Comparison of ENCODE assay signal across 27 mouse cellular contexts in genomic region chr4:57942892-57943291, GRCm38 (mm10). TPM values are rescaled to one million over a fixed set of nuclear protein-coding genes. Genes with fewer than 3 reads are reported as not detected.
A peak's percentile ranks its signal among the peaks of the same experiment; 100 is the strongest.
DNase-seq lines count a peak whose midpoint lies in the region; ATAC-seq lines count a peak whose summit lies in the region.
"Had no signal": no experiment of that assay in that cellular context is flagged by ENCODE, and none has a peak within 500 bp of the region (broad histone marks: within the 10 kb centered on the region; RNA-seq: fewer than 3 reads in every experiment).

No protein-coding gene starts in this region.

- H3K27me3 ChIP-seq in midbrain, embryonic 11.5 days (ENCODE audit: control insufficient read depth, insufficient read depth, low read length): no peaks in the 10 kb centered on the region
- H3K27me3 ChIP-seq in midbrain, embryonic 14.5 days (ENCODE audit: control insufficient read depth, insufficient read depth, low read length): no peaks in the 10 kb centered on the region
- H3K27me3 ChIP-seq: embryonic facial prominence, embryonic 13.5 days; embryonic facial prominence, embryonic 15.5 days; forebrain, embryonic 12.5 days; Patski had no signal

- H3K36me3 ChIP-seq in midbrain, embryonic 11.5 days (ENCODE audit: control insufficient read depth, insufficient read depth, low read length): peaks cover 13% of the 10 kb centered on the region; the same call in 1 of the 2 replicates
- H3K36me3 ChIP-seq in midbrain, embryonic 14.5 days (ENCODE audit: control insufficient read depth, insufficient read depth, low read length): peaks cover 46% of the 10 kb centered on the region

- no peak overlapping the region for H3K27ac ChIP-seq in midbrain, embryonic 11.5 days (ENCODE audit: low read depth, low read length)
- H3K27ac ChIP-seq in midbrain, embryonic 14.5 days (replicated peaks; ENCODE audit: low read depth, low read length): no peak overlapping the region
- H3K27ac ChIP-seq: embryonic facial prominence, embryonic 13.5 days; embryonic facial prominence, embryonic 15.5 days; forebrain, embryonic 10.5 days; forebrain, embryonic 12.5 days had no signal

- no peaks in the 10 kb centered on the region for H3K4me1 ChIP-seq in midbrain, embryonic 11.5 days (ENCODE audit: control insufficient read depth, insufficient read depth, low read length)
- no peaks in the 10 kb centered on the region for H3K4me1 ChIP-seq in midbrain, embryonic 14.5 days (ENCODE audit: control insufficient read depth, insufficient read depth, low read length)
- H3K4me1 ChIP-seq: embryonic facial prominence, embryonic 15.5 days; forebrain, embryonic 10.5 days; forebrain, embryonic 12.5 days had no signal

- no peak overlapping the region for H3K4me3 ChIP-seq in midbrain, embryonic 11.5 days (ENCODE audit: low read depth, low read length)
- H3K4me3 ChIP-seq in midbrain, embryonic 14.5 days (replicated peaks; ENCODE audit: low read depth, low read length): no peak overlapping the region
- H3K4me3 ChIP-seq: embryonic facial prominence, embryonic 13.5 days; embryonic facial prominence, embryonic 15.5 days; erythroblast, embryonic 14.5 days; forebrain, embryonic 10.5 days; forebrain, embryonic 12.5 days had no signal

- H3K9me3 ChIP-seq in midbrain, embryonic 11.5 days (ENCODE audit: control insufficient read depth, low read length): no peaks in the 10 kb centered on the region
- no peaks in the 10 kb centered on the region for H3K9me3 ChIP-seq in midbrain, embryonic 14.5 days (ENCODE audit: control insufficient read depth, low read length)
- H3K9me3 ChIP-seq: embryonic facial prominence, embryonic 13.5 days; embryonic facial prominence, embryonic 15.5 days; forebrain, embryonic 10.5 days; forebrain, embryonic 12.5 days had no signal

- no peak overlapping the region for H3K4me2 ChIP-seq in midbrain, embryonic 11.5 days
- no peak overlapping the region for H3K4me2 ChIP-seq in midbrain, embryonic 14.5 days (ENCODE audit: low read length)
- H3K4me2 ChIP-seq: embryonic facial prominence, embryonic 13.5 days; embryonic facial prominence, embryonic 15.5 days; forebrain, embryonic 12.5 days had no signal

- 94% methylated on average over 2 of the region's 2 CpGs for WGBS in midbrain, embryonic 11.5 days
- 94% methylated on average over 2 of the region's 2 CpGs for WGBS in midbrain, embryonic 14.5 days

- H3K9ac ChIP-seq in midbrain, embryonic 11.5 days (ENCODE audit: low read length): no peak overlapping the region
- H3K9ac ChIP-seq in midbrain, embryonic 14.5 days (replicated peaks; ENCODE audit: low read length): no peak overlapping the region
- H3K9ac ChIP-seq: embryonic facial prominence, embryonic 13.5 days; embryonic facial prominence, embryonic 15.5 days; forebrain, embryonic 12.5 days had no signal

- no peak for ATAC-seq in midbrain, embryonic 11.5 days (ENCODE audit: low FRiP score)
- ATAC-seq in midbrain, embryonic 14.5 days (ENCODE audit: low FRiP score, low TSS enrichment): no peak
- ATAC-seq: CD4-positive, CD25-positive, alpha-beta regulatory T cell, adult 4 months; forebrain, embryonic 14.5 days; forebrain, embryonic 16.5 days; Patski had no signal

- DNase-seq in heart, adult 11 months: peak; percentile 40
- no peak for DNase-seq in heart, adult 8-10 months (ENCODE audit: low spot score)
- peak; percentile 81 for DNase-seq in midbrain, embryonic 11.5 days (ENCODE audit: low spot score, missing footprints)
- DNase-seq in midbrain, embryonic 14.5 days: no peak
- DNase-seq in R1 (ENCODE audit: low read depth, low spot score): peak; percentile 38
- no peak for DNase-seq in urinary bladder, postnatal 4 days (ENCODE audit: low spot score in 2 of 2)
- DNase-seq: adrenal gland, adult 2 months; adrenal gland, postnatal 10 days; adrenal gland, postnatal 25 days; B cell, adult 2 months; cerebellum, adult 11 months; cerebellum, adult 18-20 months; cerebellum, adult 8-10 months; cerebellum, adult 9-11 months; cerebellum, postnatal 14 days; cerebellum, postnatal 36 days; embryo, embryonic 11 days had no signal

RNA-seq across cellular contexts. Expression of gene Txn1, which starts 13.3 kb away (rescaled TPM):
- total RNA-seq in heart, adult 8-10 months (2022): 100 to 1,000 TPM; 104 to 107 (median 106) TPM
- polyA plus RNA-seq in midbrain, embryonic 11.5 days (2014; fragmentation: Nextera tagmentation; extraction: Ambion mirVana): 404 and 408 TPM in 2 replicates
- 282 and 334 TPM in 2 replicates for polyA plus RNA-seq in midbrain, embryonic 14.5 days (2014; fragmentation: Nextera tagmentation; extraction: Ambion mirVana)

RNA-seq across cellular contexts. Expression of gene D630039A03Rik, which starts 26.8 kb away (rescaled TPM):
- total RNA-seq in heart, adult 8-10 months (2022): under 1 TPM; 0.09 to 0.25 (median 0.18) TPM
- polyA plus RNA-seq in midbrain, embryonic 11.5 days (2014; fragmentation: Nextera tagmentation; extraction: Ambion mirVana): 0.04 TPM in 1 of 2 replicates, not detected in the other
- polyA plus RNA-seq in midbrain, embryonic 14.5 days (2014; fragmentation: Nextera tagmentation; extraction: Ambion mirVana): 0.09 TPM in 1 of 2 replicates, not detected in the other
- total RNA-seq: common myeloid progenitor, adult 5-6 weeks had no signal
- polyA plus RNA-seq: erythroblast, embryonic 14.5 days; forebrain, embryonic 10.5 days; forebrain, embryonic 12.5 days; forebrain, embryonic 14.5 days; forebrain, embryonic 16.5 days had no signal

Comparison
In these comparisons a context has a peak if more than half of its experiments do, and no peak if none do; other contexts are left out.
1. DNase-seq: peak in heart, adult 11 months (single experiment), midbrain, embryonic 11.5 days (single experiment) and R1 (single experiment); none in heart, adult 8-10 months (single experiment), midbrain, embryonic 14.5 days (single experiment) and urinary bladder, postnatal 4 days (0 of 2).